Mouse (Mus musculus) brain, adult 2 months (tissue): ENCODE data around the gene Hpn.

Source experiments
- DNase-seq: peaks from one replicate; pipeline ENCODE4 v3.0.0; 2011; ENCODE audit warnings: low read depth, low spot score

Hpn gene

GRCm38 (mm10) chr7:31115182-31115581 lies at the start of gene Hpn:
Gene Hpn, minus strand, starts transcription at chr7:31115290.
- DNase-seq, result no peak

GRCm38 (mm10) chr7:31164748-31165147 lies 49.7 kb upstream of the Hpn start:
- no peak for DNase-seq

- no peak for DNase-seq
Measured at GRCm38 (mm10) chr7:31163666-31164577, 48.8 kb upstream of the Hpn start.

- no peak for DNase-seq
Measured at GRCm38 (mm10) chr7:31162324-31162723, 47.2 kb upstream of the Hpn start.

GRCm38 (mm10) chr7:31161831-31162230 lies 46.7 kb upstream of the Hpn start:
- no peak for DNase-seq

GRCm38 (mm10) chr7:31161246-31161645 lies 46.2 kb upstream of the Hpn start:
- no peak for DNase-seq

- no peak for DNase-seq
Measured at GRCm38 (mm10) chr7:31160763-31161162, 45.7 kb upstream of the Hpn start.

GRCm38 (mm10) chr7:31156034-31156928 lies 41.2 kb upstream of the Hpn start:
- no peak for DNase-seq

- DNase-seq, result no peak
Measured at GRCm38 (mm10) chr7:31155296-31156033, 40.4 kb upstream of the Hpn start, which contains the start of gene Gramd1a. Gene Gramd1a, minus strand, starts transcription at chr7:31155896.

GRCm38 (mm10) chr7:31153536-31154320 lies 38.6 kb upstream of the Hpn start:
- no peak for DNase-seq

- DNase-seq, result peak; percentile 68
Measured at GRCm38 (mm10) chr7:31151301-31152241, 36.5 kb upstream of the Hpn start.

- peak; percentile 94 for DNase-seq
Measured at GRCm38 (mm10) chr7:31150566-31151300, 35.6 kb upstream of the Hpn start.

GRCm38 (mm10) chr7:31149751-31150565 lies 34.9 kb upstream of the Hpn start:
- DNase-seq, result peak; percentile 72

- DNase-seq, result no peak
Measured at GRCm38 (mm10) chr7:31149271-31149670, 34.2 kb upstream of the Hpn start.

- peak; percentile 82 for DNase-seq
Measured at GRCm38 (mm10) chr7:31148756-31149155, 33.7 kb upstream of the Hpn start.

- DNase-seq, result peak; percentile 30
Measured at GRCm38 (mm10) chr7:31148086-31148485, 33.0 kb upstream of the Hpn start.

- DNase-seq, result no peak
Measured at GRCm38 (mm10) chr7:31145596-31146160, 30.6 kb upstream of the Hpn start.

GRCm38 (mm10) chr7:31144886-31145285 lies 29.8 kb upstream of the Hpn start:
- DNase-seq, result no peak
